Comparison of ENCODE assay signal across 21 mouse cellular contexts in the genomic region with DNA sequence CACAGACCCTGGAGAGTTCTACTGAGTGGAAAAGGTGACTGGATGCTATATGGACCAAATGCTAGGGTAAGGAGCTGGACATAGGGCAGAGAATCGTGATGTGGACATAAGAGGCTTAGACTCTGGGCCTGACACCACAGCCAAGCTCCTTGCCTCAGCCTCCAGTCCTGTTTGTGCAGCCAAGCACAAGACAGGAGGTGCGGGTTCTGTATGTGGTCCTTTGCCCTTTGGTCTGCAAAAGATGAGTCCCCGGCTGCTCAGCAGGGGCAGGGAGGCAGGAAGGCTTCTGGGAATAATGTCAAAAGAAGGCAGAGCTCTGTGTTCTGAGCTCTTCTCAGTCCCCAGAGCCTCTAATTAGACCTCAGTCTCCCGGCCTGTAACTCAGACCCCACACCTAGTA.
"Had no signal": no experiment of that assay in that cellular context is flagged by ENCODE, and none has a peak within 500 bp of the region (broad histone marks: within the 10 kb centered on the region; RNA-seq: fewer than 3 reads in every experiment).

No protein-coding gene starts in this region.

- ATAC-seq: forebrain, embryonic 16.5 days; liver, embryonic 12.5 days had no signal

- H3K27ac ChIP-seq: gastrocnemius, adult 2 months; heart, adult 2 months; heart, embryonic 13.5 days; heart, embryonic 15.5 days; hindbrain, embryonic 13.5 days; hindbrain, embryonic 15.5 days; hindbrain, postnatal 0 days; limb, embryonic 13.5 days; limb, embryonic 15.5 days; liver, embryonic 12.5 days; liver, embryonic 14.5 days had no signal

- H3K9me3 ChIP-seq: heart, embryonic 13.5 days; heart, embryonic 15.5 days; hindbrain, embryonic 13.5 days; hindbrain, embryonic 15.5 days; limb, embryonic 13.5 days; limb, embryonic 15.5 days; liver, embryonic 12.5 days had no signal

- H3K36me3 ChIP-seq: hindbrain, embryonic 13.5 days; hindbrain, embryonic 15.5 days had no signal

- H3K4me2 ChIP-seq: heart, embryonic 11.5 days; heart, embryonic 13.5 days; heart, embryonic 15.5 days; hindbrain, embryonic 13.5 days; hindbrain, embryonic 15.5 days; limb, embryonic 13.5 days; limb, embryonic 15.5 days; liver, embryonic 12.5 days had no signal

- H3K27me3 ChIP-seq: heart, embryonic 13.5 days; heart, embryonic 15.5 days; hindbrain, embryonic 13.5 days; hindbrain, embryonic 15.5 days; limb, embryonic 13.5 days; limb, embryonic 15.5 days; liver, embryonic 12.5 days had no signal

- H3K4me3 ChIP-seq: gastrocnemius, adult 2 months; heart, adult 2 months; heart, embryonic 13.5 days; heart, embryonic 15.5 days; hindbrain, embryonic 13.5 days; hindbrain, embryonic 15.5 days; limb, embryonic 13.5 days; limb, embryonic 15.5 days; liver, embryonic 12.5 days had no signal

- DNase-seq: gastrocnemius, adult 2 months; gastrocnemius, postnatal 10 days; gastrocnemius, postnatal 25 days; heart, adult 2 months; heart, postnatal 14 days; heart, postnatal 36 days; layer of hippocampus, adult 9-11 months; layer of hippocampus, postnatal 36 days; left cerebral cortex, postnatal 4 days; lung, adult 18-20 months had no signal

- H3K4me1 ChIP-seq: hindbrain, embryonic 15.5 days; limb, embryonic 13.5 days had no signal

- H3K9ac ChIP-seq: heart, embryonic 13.5 days; heart, embryonic 15.5 days; hindbrain, embryonic 13.5 days; hindbrain, embryonic 15.5 days; limb, embryonic 13.5 days; limb, embryonic 15.5 days; liver, embryonic 12.5 days; liver, embryonic 14.5 days had no signal
